Mouse (Mus musculus) c-Kit-positive CD71-negative TER-119-negative erythroid progenitor cells, embryonic 14.5 days (primary cell): ENCODE measurements around the gene Slamf1.
A peak's percentile ranks its signal among the peaks of the same experiment; 100 is the strongest.
"Not testable (repeated sequence)": the region's sequence is repeated elsewhere in the genome, so short reads cannot be mapped to it uniquely, and the experiment has no call there.

Source experiments
- DNase-seq: peaks from one replicate; pipeline ENCODE4 v3.0.0-alpha.2; 2013; ENCODE audit warnings: low read depth

Slamf1 gene

GRCm38 (mm10) chr1:171811048-171811447 is 44.1 kb downstream of the Slamf1 start:
- not testable (repeated sequence) for DNase-seq

GRCm38 (mm10) chr1:171815545-171816439 is 48.9 kb downstream of the Slamf1 start:
- DNase-seq, result peak; percentile 62

DNA sequence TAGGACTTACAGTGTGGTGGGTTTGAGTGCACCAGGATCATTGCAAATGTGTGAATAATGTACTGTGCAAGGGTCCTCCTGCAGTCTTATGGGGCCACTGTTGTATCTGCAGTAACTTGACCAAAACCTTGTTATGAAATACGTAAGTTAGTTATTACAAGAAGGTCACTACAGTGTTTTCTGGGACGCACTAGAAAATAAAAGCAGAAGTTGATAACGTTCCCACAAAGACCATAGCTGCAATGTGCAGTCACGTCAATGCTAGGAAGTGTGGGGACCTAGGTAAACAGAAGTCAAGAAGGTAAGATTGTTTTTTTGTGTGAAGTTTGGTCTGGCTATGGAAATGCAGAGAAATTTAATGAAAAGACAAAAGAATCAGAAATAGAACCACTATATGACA is 50.1 kb downstream of the Slamf1 start:
- DNase-seq, result no peak

- no peak for DNase-seq
Measured at GRCm38 (mm10) chr1:171821331-171821730, 54.4 kb downstream of the Slamf1 start.

DNA sequence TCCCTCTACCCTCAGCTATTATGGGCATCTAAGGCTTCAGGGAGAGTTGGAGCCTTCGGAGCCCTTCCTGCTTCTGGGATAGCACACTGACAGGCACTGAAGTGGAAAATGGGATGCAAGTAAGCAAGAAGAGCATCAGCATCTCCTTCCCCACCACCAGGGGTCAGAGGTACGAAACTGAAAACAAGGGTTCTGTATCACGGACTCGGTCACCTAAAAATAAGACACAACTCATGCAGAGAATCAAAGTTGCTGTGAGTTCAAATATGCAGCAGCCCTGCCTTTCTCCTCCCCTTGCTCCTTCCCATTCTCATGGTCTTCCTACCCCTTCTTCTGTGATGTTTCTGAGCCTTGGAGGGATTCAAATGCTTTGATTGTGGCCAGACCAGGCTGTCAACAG is 58.5 kb downstream of the Slamf1 start:
- no peak for DNase-seq

DNA sequence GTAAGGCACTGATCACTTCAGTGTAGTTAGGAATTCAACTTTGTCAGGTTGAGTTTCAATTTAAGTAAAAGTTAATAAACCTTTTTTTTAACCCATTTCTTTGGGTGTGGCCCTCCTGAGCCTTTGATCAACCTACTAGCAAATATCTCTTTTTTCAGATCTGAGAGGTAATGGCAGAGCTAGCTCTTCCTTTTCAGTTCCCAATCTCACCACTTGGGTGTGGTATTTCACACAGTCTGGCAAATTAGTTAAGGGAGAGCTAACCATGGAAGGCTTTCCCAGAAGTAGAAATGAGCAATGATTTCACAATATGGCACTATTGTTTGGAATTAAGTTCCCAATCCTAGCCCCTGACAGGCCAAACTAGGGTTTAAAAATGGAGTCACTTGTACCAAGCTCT is 59.2 kb downstream of the Slamf1 start:
- peak; percentile 44 for DNase-seq

DNA sequence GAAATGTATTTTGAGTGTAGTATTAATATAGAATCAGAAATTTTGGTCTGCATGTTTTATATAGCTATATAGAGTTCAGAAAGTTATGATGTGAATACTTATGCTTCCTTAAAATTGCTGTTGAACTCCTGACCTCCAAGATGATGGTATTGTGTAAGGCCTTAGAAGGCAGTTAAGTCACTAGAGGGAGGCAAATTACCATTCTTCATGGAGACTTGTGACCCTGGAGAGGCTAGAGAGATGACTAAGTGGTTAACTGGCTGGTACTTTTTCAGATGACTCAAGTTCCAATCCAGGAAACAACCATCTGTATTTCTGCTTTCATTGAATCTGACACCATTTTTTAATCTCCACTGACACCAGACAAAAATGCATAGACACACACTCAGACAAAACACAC is 60.7 kb downstream of the Slamf1 start:
- no peak for DNase-seq

- no peak for DNase-seq
Measured at GRCm38 (mm10) chr1:171839488-171839887, 72.6 kb downstream of the Slamf1 start, which contains the start of gene Cd84. TSS of gene Cd84 (plus strand) at chr1:171839697.

- DNase-seq, result no peak
Measured at GRCm38 (mm10) chr1:171840450-171841023, 73.6 kb downstream of the Slamf1 start.

DNA sequence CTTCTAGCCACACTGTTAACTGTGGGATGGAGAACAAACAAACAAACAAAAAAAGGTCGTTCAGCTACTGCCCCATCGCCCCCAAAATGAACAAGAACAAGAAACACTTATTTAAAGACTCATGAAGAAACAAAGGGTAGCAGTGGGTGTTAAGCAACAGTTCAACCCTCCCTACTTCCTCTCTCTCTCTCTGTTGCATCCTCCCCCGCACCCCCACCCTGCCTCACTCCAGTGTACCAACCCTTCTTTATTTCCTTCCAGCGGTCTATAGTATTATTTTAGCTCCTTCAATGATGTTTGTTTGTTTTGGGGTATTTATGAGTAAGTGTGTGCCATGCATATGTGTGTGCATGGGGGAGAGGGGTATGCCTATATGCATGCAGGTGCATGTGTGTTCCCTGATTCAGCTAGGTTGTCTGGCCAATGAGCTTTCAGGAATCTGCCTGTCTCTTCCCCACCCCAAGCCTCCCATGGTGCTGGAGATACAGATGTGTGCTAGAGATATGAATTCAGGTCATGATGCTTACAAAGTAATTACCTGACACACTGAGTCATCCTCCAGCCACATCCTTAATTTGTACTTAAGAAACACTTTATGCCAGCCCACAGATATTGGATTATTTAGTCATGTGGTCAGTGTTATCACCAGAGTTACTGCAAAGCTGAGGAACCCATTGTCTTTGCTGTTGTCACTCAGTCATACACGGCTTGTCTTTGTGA is 78.3 kb downstream of the Slamf1 start:
- peak; percentile 32 for DNase-seq

DNA sequence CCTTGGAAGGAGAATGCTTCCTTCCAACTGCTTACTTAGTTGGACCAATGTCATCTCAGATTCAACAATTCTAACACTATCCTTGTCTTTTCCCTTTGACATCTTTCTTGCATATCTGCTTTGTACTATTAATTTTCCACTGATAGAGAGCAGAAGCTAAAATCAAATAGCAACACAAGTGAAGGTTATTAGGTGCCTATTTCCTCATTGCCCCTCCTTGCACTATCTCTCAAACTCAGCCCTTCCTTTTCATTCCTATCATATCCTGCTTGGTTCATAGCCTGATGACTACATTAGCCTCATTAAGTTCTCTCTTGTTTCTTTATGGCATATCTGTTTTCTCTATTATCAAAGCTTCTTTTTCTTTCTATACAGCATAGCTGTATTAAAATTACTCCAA is 81.3 kb downstream of the Slamf1 start:
- DNase-seq, result no peak

DNA sequence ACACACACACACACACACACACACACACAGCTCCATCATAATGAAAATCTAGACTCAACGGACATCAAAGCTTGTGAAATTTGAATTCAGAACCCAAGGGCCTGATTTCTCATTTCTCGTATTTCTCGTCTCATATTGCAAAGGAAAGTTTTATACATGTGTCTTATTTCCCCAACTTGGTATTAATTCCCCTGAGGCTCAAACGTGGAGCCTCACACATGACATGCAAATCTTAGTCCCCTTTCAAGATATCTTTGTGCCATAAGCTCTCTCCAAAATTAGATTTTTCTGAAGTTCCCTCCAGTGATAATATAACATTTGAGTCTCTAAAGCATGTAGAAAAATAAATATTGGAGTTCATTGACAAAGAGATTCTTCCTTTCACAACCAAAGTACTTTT is 81.8 kb downstream of the Slamf1 start:
- DNase-seq, result no peak

DNA sequence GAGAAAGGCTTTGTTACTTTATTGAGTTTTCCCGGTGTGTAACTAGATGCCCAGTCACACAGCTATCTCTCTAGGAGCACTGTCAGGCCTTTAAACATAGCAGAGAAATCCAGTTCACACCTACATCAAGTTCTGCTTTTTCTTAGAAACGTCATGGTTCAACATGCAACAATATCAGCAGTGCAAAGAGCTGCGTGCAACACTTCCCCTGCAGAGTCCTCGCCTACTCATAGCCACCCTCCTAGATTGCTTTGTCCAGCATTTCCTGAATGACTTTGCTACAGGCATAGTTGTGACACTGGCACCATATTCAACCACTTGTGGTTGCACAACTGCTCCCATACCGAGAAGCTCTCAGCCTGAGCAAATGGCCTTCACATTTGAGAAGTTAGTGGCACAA is 82.5 kb downstream of the Slamf1 start:
- peak; percentile 31 for DNase-seq
